Mouse (Mus musculus) ES-Bruce4 (cell line): ENCODE results near the gene Brpf3.

Source experiments
- CTCF ChIP-seq: IDR thresholded peaks from one replicate; pipeline ENCODE4 v1.8.1; 2011; ENCODE audit warnings: low read depth, low read length
- EP300 ChIP-seq: IDR thresholded peaks from 2 replicates; pipeline ENCODE4 v1.6.1; 2011; ENCODE audit warnings: low read depth, low read length; ENCODE audit not compliant: insufficient read depth
- POLR2A ChIP-seq: IDR thresholded peaks from one replicate; pipeline ENCODE4 v1.8.1; 2011; ENCODE audit warnings: low read length; ENCODE audit not compliant: insufficient read depth

- no peak for TF ChIP-seq CTCF
- no peak for TF ChIP-seq POLR2A
- no peak for TF ChIP-seq EP300
Measured at GRCm38 (mm10) chr17:28876331-28876730, 75.4 kb downstream of the Brpf3 start.
